Mouse (Mus musculus): ENCODE results near the gene Tnfrsf25. TPM values are rescaled to one million over a fixed set of nuclear protein-coding genes. Genes with fewer than 3 reads are reported as not detected.
A peak's percentile ranks its signal among the peaks of the same experiment; 100 is the strongest.

The Tnfrsf25 gene
- polyA plus RNA-seq, 1 experiment from 2014 or later, result 0.95 TPM

DNA sequence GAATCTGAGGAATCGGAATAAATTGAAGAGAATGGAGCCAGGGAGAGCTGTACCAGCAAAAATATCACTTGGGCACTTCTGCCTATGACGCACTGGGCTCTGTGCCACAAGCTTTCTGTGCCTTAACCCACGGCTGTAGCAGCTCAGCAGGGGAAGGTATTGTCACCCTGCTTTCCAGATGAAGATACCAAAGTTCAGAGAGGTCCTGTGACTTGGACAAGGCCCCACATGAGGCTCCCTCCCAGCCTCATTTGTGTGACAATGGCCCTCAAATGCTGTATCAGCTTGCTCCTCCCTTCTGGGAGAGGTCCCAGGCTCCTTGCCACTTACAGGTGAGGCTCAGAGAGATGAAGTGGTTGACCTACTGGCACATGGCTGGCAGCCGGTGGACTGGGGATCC is 27.6 kb upstream of the Tnfrsf25 start:
- H3K36me3 ChIP-seq (replicated peaks; ENCODE audit: control insufficient read depth, insufficient read depth), result no peaks in the 10 kb centered on the region; the same call in 1 of the 2 replicates
- 0 out of 2 replicates have a peak overlapping the region, but pooled peaks have one; percentile 32 for H3K27ac ChIP-seq
- H3K9ac ChIP-seq, result no peak overlapping the region
- no peaks in the 10 kb centered on the region for H3K9me3 ChIP-seq (ENCODE audit: control insufficient read depth, low read length)
- ATAC-seq (ENCODE audit: low FRiP score) (no peak), DNase-seq (ENCODE audit: low spot score) (no peak)
- no peak overlapping the region for H3K4me3 ChIP-seq (replicated peaks; ENCODE audit: low read length)
- WGBS, result 25% methylated on average over 4 of the region's 4 CpGs
- H3K27me3 ChIP-seq (ENCODE audit: control insufficient read depth, insufficient read depth, low read length), result no peaks in the 10 kb centered on the region
- peak overlapping the region; percentile 73 for H3K4me2 ChIP-seq (replicated peaks)
- peaks cover 27% of the 10 kb centered on the region for H3K4me1 ChIP-seq (replicated peaks; ENCODE audit: control insufficient read depth, insufficient read depth, low read length)

GRCm38 (mm10) chr4:152088556-152089120 is 27.1 kb upstream of the Tnfrsf25 start:
- Histone ChIP-seq H3K9me3 (ENCODE audit: control insufficient read depth, low read length) (no peaks in the 10 kb centered on the region), H3K27me3 (ENCODE audit: control insufficient read depth, insufficient read depth, low read length) (no peaks in the 10 kb centered on the region), H3K36me3 (replicated peaks; ENCODE audit: control insufficient read depth, insufficient read depth) (no peaks in the 10 kb centered on the region; the same call in 1 of the 2 replicates), H3K9ac (no peak overlapping the region), H3K4me3 (replicated peaks; ENCODE audit: low read length) (no peak overlapping the region), H3K4me2 (replicated peaks) (peak overlapping the region; percentile 73), H3K4me1 (replicated peaks; ENCODE audit: control insufficient read depth, insufficient read depth, low read length) (peaks cover 27% of the 10 kb centered on the region), H3K27ac (0 out of 2 replicates have a peak overlapping the region, but pooled peaks have one; percentile 32)
- DNase-seq (ENCODE audit: low spot score) (peak; percentile 55), ATAC-seq (ENCODE audit: low FRiP score) (no peak)
- 29% methylated on average over 8 of the region's 8 CpGs for WGBS

DNA sequence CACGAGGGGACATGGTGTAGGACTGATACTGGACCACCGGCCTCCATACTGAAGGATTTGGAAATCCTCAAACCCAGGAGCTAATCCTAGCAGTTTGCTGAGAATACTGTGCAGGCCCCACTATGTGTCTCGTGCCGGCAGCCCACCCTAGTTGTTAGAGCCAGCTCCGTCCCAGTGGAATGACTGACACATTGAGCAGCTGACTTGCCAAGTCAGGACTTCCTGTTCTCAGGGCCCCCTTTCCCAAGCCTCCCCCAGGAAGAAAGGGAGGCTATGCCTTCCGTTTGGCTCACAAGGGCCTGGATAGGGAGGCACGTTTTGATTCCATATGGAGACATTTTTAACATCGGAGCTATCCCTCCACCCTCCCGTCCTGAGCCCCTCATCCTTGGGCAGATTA is 25.5 kb upstream of the Tnfrsf25 start:
- WGBS, result 84% methylated on average over 9 of the region's 9 CpGs
- Histone ChIP-seq H3K27me3 (ENCODE audit: control insufficient read depth, insufficient read depth, low read length) (no peaks in the 10 kb centered on the region), H3K4me3 (replicated peaks; ENCODE audit: low read length) (no peak overlapping the region), H3K4me1 (replicated peaks; ENCODE audit: control insufficient read depth, insufficient read depth, low read length) (peaks cover 27% of the 10 kb centered on the region), H3K36me3 (replicated peaks; ENCODE audit: control insufficient read depth, insufficient read depth) (no peaks in the 10 kb centered on the region; the same call in 1 of the 2 replicates), H3K9ac (no peak overlapping the region), H3K9me3 (ENCODE audit: control insufficient read depth, low read length) (no peaks in the 10 kb centered on the region), H3K4me2 (replicated peaks) (no peak overlapping the region), H3K27ac (no peak overlapping the region)
- ATAC-seq (ENCODE audit: low FRiP score), result no peak
- no peak for DNase-seq (ENCODE audit: low spot score)

- no peaks in the 10 kb centered on the region for H3K9me3 ChIP-seq (ENCODE audit: control insufficient read depth, low read length)
Measured at GRCm38 (mm10) chr4:152092751-152093293, 22.9 kb upstream of the Tnfrsf25 start.

GRCm38 (mm10) chr4:152094233-152094632 is 21.5 kb upstream of the Tnfrsf25 start:
- H3K27me3 ChIP-seq (ENCODE audit: control insufficient read depth, insufficient read depth, low read length), result no peaks in the 10 kb centered on the region
- H3K27ac ChIP-seq, result no peak overlapping the region
- H3K9ac ChIP-seq, result no peak overlapping the region
- ATAC-seq (ENCODE audit: low FRiP score) (no peak), DNase-seq (ENCODE audit: low spot score) (no peak)
- peaks cover 6% of the 10 kb centered on the region; the same call in 1 of the 2 replicates for H3K4me1 ChIP-seq (replicated peaks; ENCODE audit: control insufficient read depth, insufficient read depth, low read length)
- 85% methylated on average over 12 of the region's 12 CpGs for WGBS
- H3K36me3 ChIP-seq (replicated peaks; ENCODE audit: control insufficient read depth, insufficient read depth), result no peaks in the 10 kb centered on the region; the same call in 1 of the 2 replicates
- H3K4me3 ChIP-seq (replicated peaks; ENCODE audit: low read length), result no peak overlapping the region
- H3K4me2 ChIP-seq (replicated peaks), result no peak overlapping the region
- H3K9me3 ChIP-seq (ENCODE audit: control insufficient read depth, low read length), result no peaks in the 10 kb centered on the region

More at GRCm38 (mm10) chr4:152092751-152093293, 22.9 kb upstream of the Tnfrsf25 start:
- Histone ChIP-seq H3K4me2 (replicated peaks) (no peak overlapping the region), H3K4me3 (replicated peaks; ENCODE audit: low read length) (no peak overlapping the region), H3K9ac (no peak overlapping the region), H3K27me3 (ENCODE audit: control insufficient read depth, insufficient read depth, low read length) (no peaks in the 10 kb centered on the region), H3K27ac (0 out of 2 replicates have a peak overlapping the region, but pooled peaks have one; percentile 5), H3K4me1 (replicated peaks; ENCODE audit: control insufficient read depth, insufficient read depth, low read length) (peaks cover 18% of the 10 kb centered on the region), H3K36me3 (replicated peaks; ENCODE audit: control insufficient read depth, insufficient read depth) (no peaks in the 10 kb centered on the region; the same call in 1 of the 2 replicates)
- no peak for DNase-seq (ENCODE audit: low spot score)
- WGBS, result 53% methylated on average over 8 of the region's 8 CpGs
- no peak for ATAC-seq (ENCODE audit: low FRiP score)

DNA sequence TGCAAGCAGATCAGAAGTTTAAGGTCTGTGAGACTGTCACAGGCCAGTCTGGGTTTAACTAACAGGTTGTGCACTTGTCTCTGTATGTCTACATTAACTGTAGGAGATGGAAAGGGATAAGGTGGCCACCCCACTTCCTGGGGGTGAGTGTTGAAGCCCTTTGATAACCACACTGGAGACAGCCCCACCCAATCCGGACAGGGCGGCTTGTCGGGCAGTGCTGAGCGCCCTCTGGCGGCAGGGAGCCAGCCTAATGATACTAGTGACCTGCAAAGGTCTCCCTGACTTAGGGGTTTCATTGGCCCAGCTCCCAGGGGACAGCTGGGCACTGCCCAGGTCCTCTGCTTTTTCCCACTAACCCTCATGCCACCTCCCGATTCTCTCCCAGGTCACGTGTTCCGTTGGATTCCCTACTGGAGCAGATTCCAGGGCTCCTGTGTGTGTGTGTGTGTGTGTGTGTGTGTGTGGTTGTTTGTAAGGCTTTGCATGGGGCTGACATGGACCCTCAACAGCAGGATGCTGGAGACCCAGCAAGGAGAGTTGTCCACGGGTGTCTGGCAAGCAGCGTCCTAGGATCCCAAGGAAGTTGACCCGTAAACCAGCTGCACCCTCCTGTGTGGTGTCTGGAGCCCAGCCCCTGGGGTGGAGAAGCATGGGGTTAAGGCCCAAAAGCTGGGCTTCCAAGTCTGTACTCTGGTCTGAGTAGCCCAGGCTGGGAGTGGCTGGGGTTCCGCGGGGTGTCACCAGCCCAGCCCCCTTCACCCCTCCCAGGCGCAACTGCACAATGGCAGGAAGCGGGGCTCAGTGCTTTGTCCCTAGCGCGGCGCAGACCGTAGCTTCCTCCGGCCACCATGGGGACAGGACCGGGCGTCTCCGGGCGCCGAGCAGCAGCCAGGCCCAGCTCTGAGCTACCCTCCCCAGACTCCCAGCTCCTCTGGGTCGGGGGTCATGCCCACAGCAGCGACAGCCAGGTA is 19.5 kb upstream of the Tnfrsf25 start:
- no peaks in the 10 kb centered on the region for H3K36me3 ChIP-seq (replicated peaks; ENCODE audit: control insufficient read depth, insufficient read depth)
- H3K9ac ChIP-seq, result no peak overlapping the region
- DNase-seq (ENCODE audit: low spot score) (no peak), ATAC-seq (ENCODE audit: low FRiP score) (no peak)
- peak overlapping the region; percentile 17 for H3K4me3 ChIP-seq (replicated peaks; ENCODE audit: low read length)
- H3K4me1 ChIP-seq (replicated peaks; ENCODE audit: control insufficient read depth, insufficient read depth, low read length), result peaks cover 6% of the 10 kb centered on the region; the same call in 1 of the 2 replicates
- H3K4me2 ChIP-seq (replicated peaks), result peak overlapping the region; percentile 21
- H3K27me3 ChIP-seq (ENCODE audit: control insufficient read depth, insufficient read depth, low read length), result no peaks in the 10 kb centered on the region
- WGBS, result 23% methylated on average over 27 of the region's 27 CpGs
- H3K27ac ChIP-seq, result peak overlapping the region; percentile 64
- no peaks in the 10 kb centered on the region for H3K9me3 ChIP-seq (ENCODE audit: control insufficient read depth, low read length)

GRCm38 (mm10) chr4:152096927-152097326 is 18.8 kb upstream of the Tnfrsf25 start:
- H3K9ac ChIP-seq, result no peak overlapping the region
- peaks cover 6% of the 10 kb centered on the region; the same call in 1 of the 2 replicates for H3K4me1 ChIP-seq (replicated peaks; ENCODE audit: control insufficient read depth, insufficient read depth, low read length)
- WGBS, result 52% methylated on average over 6 of the region's 6 CpGs
- H3K36me3 ChIP-seq (replicated peaks; ENCODE audit: control insufficient read depth, insufficient read depth), result no peaks in the 10 kb centered on the region
- no peak overlapping the region; the same call in 1 of the 2 replicates for H3K4me2 ChIP-seq (replicated peaks)
- DNase-seq (ENCODE audit: low spot score), result no peak
- peak overlapping the region; percentile 64 for H3K27ac ChIP-seq
- H3K4me3 ChIP-seq (replicated peaks; ENCODE audit: low read length), result peak overlapping the region; percentile 17
- no peak for ATAC-seq (ENCODE audit: low FRiP score)
- H3K27me3 ChIP-seq (ENCODE audit: control insufficient read depth, insufficient read depth, low read length), result no peaks in the 10 kb centered on the region
- no peaks in the 10 kb centered on the region for H3K9me3 ChIP-seq (ENCODE audit: control insufficient read depth, low read length)

DNA sequence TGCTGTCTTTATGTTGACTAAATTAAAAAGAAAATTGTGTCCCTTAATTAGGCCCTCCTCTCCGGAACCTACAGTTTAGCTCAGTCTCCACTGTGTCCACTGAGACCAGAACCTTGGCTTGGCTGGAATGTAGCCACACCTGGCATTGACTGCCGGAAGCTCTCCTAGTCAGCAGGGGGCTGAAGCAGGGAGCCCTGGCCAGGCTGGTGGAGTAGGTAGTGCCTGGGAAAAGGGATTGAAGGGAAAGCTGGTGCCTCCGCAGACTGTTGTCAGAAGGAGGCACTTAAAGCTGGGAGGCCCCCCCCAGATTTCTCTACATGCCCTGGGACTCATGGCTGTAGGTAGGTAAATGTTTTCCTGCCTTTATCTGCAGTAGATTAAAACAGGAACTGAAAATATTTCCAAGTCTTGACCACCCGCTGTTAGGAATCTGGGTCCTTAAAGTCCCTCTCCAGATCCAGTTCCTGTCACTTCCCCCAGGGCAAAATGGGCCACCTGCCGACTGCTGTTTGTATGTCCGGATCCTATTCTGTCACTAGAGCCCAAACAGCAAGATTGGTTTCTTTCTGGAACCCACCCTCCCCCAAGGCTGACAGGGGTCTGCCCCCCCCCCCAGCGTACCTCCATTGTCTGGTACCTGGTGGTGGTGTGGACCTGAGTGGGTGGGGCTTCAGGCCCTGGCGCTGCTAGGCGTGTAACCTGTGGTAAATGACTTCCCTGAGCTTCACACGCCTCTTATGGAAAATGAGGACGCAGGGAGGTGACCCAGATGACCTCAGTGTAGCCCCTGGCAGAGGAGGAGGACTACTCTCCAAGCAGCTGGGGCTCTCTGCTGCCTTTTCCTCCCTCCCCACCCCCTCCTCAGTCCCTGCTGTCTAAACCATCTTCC is 17.6 kb upstream of the Tnfrsf25 start:
- Histone ChIP-seq H3K27me3 (ENCODE audit: control insufficient read depth, insufficient read depth, low read length) (no peaks in the 10 kb centered on the region), H3K4me1 (replicated peaks; ENCODE audit: control insufficient read depth, insufficient read depth, low read length) (no peaks in the 10 kb centered on the region)
- WGBS, result 30% methylated on average over 11 of the region's 11 CpGs

More for the DNA sequence above, 17.6 kb upstream of the Tnfrsf25 start:
- Histone ChIP-seq H3K27ac (no peak overlapping the region), H3K4me3 (replicated peaks; ENCODE audit: low read length) (no peak overlapping the region), H3K9ac (no peak overlapping the region), H3K9me3 (ENCODE audit: control insufficient read depth, low read length) (no peaks in the 10 kb centered on the region), H3K4me2 (replicated peaks) (no peak overlapping the region), H3K36me3 (replicated peaks; ENCODE audit: control insufficient read depth, insufficient read depth) (no peaks in the 10 kb centered on the region)
- no peak for DNase-seq (ENCODE audit: low spot score)
- no peak for ATAC-seq (ENCODE audit: low FRiP score)

Measured in hindbrain, embryonic 14.5 days (tissue).